Mouse (Mus musculus): Measurements from ENCODE around the gene Pnldc1. TPM values are rescaled to one million over a fixed set of nuclear protein-coding genes. Genes with fewer than 3 reads are reported as not detected.
A peak's percentile ranks its signal among the peaks of the same experiment; 100 is the strongest.

The Pnldc1 gene
- total RNA-seq, 2 experiments from 2014 or later: 2.3 to 4.2 TPM

GRCm38 (mm10) chr17:12859006-12859520 lies 51.0 kb downstream of the Pnldc1 start:
- DNase-seq (ENCODE audit: low spot score in 2 of 2): no peak

DNA sequence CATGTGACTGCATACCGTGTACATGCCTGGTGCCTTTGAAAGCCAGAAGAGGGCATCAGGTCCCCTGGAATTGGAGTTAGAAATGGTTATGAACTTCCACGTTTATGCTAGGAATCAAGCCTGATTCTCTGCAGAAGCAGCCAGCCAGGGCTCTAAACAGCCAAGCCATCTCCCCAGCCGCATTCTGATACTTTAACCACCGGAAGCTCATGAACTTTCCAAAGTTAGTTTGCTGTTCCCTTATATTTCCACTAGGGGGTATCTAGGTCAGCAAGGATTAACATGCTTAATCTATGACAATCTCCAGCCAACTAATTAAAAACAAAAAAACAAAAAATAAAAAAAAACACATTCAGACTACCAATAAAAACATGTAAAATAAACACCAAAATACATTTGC lies 52.0 kb downstream of the Pnldc1 start:
- DNase-seq (ENCODE audit: low spot score in 2 of 2): no peak

- DNase-seq (ENCODE audit: low spot score in 2 of 2): no peak
Observed at GRCm38 (mm10) chr17:12857395-12857794, 52.6 kb downstream of the Pnldc1 start.

- DNase-seq (ENCODE audit: low spot score in 2 of 2): no peak
Observed at GRCm38 (mm10) chr17:12854386-12854785, 55.6 kb downstream of the Pnldc1 start.

GRCm38 (mm10) chr17:12853821-12854220 lies 56.2 kb downstream of the Pnldc1 start:
- peak in 1 of 2 experiments; percentile 47 for DNase-seq (ENCODE audit: low spot score in 2 of 2)

DNA sequence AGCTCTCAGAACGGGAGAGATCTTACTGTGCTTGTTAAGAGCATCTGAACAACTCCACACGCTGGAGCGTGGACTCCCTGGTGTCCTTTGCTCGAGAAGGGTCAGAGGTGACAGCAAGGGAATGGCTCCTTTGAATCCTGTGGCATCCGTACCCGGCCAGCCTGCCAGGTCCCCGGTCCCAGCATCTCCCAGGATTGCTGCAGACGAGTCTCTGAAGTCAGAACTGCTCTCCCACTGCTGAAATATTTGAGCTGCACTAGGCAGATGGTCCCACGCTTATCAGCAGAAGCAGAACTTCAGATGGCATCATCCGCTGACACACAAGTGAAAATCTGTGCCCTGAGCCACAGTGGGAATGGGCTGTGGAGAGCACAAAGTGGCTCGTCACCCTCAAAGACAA lies 58.3 kb downstream of the Pnldc1 start:
- DNase-seq (ENCODE audit: low spot score in 2 of 2): peak in 1 of 2 experiments; percentile 53

DNA sequence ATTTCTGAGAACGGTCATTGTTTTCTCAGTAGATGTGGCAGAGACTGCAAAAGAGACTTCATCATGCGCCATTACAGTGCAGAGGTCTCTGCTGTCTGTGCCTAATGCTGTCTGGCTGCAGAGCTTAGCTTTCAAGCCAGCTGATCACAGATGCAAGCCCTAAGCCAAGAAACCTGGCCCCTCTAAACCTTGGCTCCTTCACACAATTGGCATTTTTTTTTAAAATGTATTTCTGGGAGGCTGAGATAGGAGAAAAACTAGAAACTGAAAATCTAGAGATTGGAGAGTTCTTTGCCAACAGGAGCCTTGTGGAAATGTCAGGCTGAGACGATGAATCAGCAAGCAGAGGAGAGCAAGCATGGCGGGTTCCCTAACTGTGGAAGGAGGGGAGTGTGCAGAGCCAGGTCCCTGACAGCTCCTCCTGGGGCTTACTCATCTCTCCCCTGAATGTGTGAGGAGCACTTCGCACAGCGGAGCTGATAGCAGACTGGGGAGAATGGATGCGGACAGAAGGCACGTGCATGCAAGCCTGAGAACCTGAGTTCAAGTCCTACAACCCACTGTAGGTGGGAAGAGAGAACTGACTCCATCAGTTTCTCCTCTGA lies 60.1 kb downstream of the Pnldc1 start:
- DNase-seq (ENCODE audit: low spot score in 2 of 2): peak; percentile 50 to 56

- no peak for DNase-seq (ENCODE audit: low spot score in 2 of 2)
Observed at GRCm38 (mm10) chr17:12847736-12848135, 62.3 kb downstream of the Pnldc1 start.

- DNase-seq (ENCODE audit: low spot score in 2 of 2): peak; percentile 54 to 59
Observed at GRCm38 (mm10) chr17:12846474-12846873, 63.6 kb downstream of the Pnldc1 start.

- DNase-seq (ENCODE audit: low spot score in 2 of 2): no peak
Observed at GRCm38 (mm10) chr17:12845862-12846261, 64.2 kb downstream of the Pnldc1 start.

DNA sequence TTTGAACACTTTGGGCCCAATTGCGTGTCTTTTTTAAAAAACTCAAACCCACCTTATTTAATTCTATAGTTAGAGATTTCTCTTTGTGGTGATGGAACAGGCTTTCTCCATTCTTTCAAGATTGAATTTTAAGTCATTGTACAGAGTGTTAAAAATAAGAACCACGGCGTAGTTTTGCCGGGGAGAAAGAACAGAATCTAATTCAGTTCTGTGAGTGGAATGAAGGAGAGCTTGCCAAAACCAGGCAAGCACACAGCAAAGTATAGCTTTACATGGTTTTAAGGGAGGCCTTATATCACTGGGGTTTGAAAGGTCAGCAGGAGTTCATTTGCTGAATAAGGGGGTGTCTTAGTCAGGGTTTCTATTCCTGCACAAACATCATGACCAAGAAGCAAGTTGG lies 65.5 kb downstream of the Pnldc1 start:
- no peak for DNase-seq (ENCODE audit: low spot score in 2 of 2)

DNA sequence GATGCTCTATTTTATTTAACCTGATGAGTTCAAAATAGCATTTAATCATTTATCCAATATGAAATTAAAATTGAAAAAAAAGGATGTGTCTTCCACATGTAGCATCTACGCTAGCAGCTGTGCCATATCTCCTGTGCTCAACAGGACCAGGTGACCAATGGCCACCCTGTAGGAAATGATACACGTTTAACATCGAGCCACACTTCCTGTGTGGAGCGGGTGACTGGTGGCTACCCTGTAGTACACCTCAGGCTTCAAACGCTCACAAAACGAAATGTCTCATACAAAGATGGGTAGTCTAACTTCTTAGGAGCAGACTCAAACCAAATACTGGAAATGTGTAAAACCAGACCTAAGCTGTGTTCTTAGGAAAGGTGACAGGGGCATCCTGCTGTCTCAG lies 66.2 kb downstream of the Pnldc1 start:
- no peak for DNase-seq (ENCODE audit: low spot score in 2 of 2)

DNA sequence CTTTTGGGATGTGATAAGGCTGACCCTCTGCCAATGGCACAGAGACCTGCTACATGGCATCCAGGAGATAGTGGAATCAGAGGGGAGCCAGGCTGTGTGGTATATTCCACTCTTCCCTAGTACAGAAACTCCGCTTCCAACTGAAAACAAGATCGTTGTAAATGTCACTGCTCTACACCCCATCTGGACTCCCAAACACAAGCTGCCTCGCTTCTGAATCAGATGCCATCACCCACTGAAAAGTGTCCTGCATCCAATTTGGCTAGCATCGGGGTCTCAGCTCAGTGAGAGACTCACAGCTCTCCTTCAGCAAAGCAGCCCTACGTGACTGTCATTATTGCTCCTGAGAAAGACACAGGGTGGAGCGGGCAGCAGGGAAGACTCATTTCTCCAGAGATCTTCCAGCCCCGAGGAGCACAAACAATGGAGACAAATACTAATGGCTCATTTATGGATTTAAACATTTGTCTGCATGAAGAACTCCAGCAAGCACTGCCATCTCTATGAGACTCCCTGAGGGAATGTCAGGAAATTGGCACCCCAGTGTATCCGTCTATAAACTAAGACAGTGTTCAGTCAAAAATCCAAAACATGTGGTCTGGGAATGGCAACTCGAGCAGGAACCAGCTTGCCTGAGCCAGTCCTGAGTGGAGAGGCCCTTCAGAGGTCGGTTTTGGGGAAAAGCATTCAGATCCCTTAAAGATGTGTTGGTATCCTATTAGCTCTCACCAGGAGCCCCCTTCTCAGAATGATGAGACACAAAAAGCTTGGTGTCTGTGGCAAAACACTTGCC lies 70.4 kb downstream of the Pnldc1 start:
- DNase-seq (ENCODE audit: low spot score in 2 of 2): peak; percentile 51 to 56

Small RNA genes lying within 50 kb of the gene (microRNA-seq; reads per million reads assigned to microRNA genes)
- 0 reads per million in 2 experiments for gene Gm24085

Other genes starting within 250 kb of the Pnldc1 start
- gene Slc22a1, start 234.4 kb downstream of the Pnldc1 start, total RNA-seq (2021): 1 to 10 TPM in 1 of 2 experiments, not detected in 1; 1.2 TPM
- gene Igf2r, start 140.6 kb downstream of the Pnldc1 start, total RNA-seq (2021): 10 to 100 TPM; 26.9 to 27.0 TPM
- gene Mas1, start 42.1 kb downstream of the Pnldc1 start, total RNA-seq (2021): 10 to 100 TPM; 33.7 to 39.3 TPM
- gene Mrgprh, start 34.2 kb downstream of the Pnldc1 start, total RNA-seq (2021): not detected
- 100 to 1,000 TPM; 221 to 227 TPM for gene Tcp1, start 5.5 kb upstream of the Pnldc1 start, total RNA-seq (2021)
- 10 to 100 TPM; 60.4 to 66.3 TPM for gene Mrpl18, start 6.1 kb upstream of the Pnldc1 start, total RNA-seq (2021)
- gene Acat3, start 30.4 kb upstream of the Pnldc1 start, total RNA-seq (2021): 1 to 10 TPM; 4.8 to 5.5 TPM
- gene Acat2, start 50.5 kb upstream of the Pnldc1 start, total RNA-seq (2021): 10 to 100 TPM; 63.4 to 71.2 TPM
- 10 to 100 TPM; 54.5 to 58.9 TPM for gene Wtap, start 83.9 kb upstream of the Pnldc1 start, total RNA-seq (2021)
- 100 to 1,000 TPM; 272 to 273 TPM for gene Sod2, start 96.6 kb upstream of the Pnldc1 start, total RNA-seq (2021)
- not detected for gene Gpr31b, start 142.1 kb upstream of the Pnldc1 start, total RNA-seq (2021)
- under 1 TPM; 0.73 to 0.91 TPM for gene Tcp10b, start 150.9 kb upstream of the Pnldc1 start, total RNA-seq (2021)
- not detected for gene Unc93a, start 221.6 kb upstream of the Pnldc1 start, total RNA-seq (2021)